Mouse (Mus musculus) cerebellum, adult 2 months (tissue): ENCODE data around the gene Tnfaip2.

ENCODE experiments used
- CTCF ChIP-seq: fragments of 200-500 bp; IDR thresholded peaks from 2 replicates; pipeline ENCODE4 v1.5.1; 2011; ENCODE audit warnings: low read depth, mild to moderate bottlenecking, control low read depth, low read length, moderate library complexity, borderline replicate concordance; ENCODE audit not compliant: insufficient read depth
- POLR2A ChIP-seq: fragments of 200-500 bp; IDR thresholded peaks from 2 replicates; pipeline ENCODE4 v1.6.1; 2011; ENCODE audit warnings: low read length, control low read depth, borderline replicate concordance; ENCODE audit not compliant: insufficient read depth

DNA sequence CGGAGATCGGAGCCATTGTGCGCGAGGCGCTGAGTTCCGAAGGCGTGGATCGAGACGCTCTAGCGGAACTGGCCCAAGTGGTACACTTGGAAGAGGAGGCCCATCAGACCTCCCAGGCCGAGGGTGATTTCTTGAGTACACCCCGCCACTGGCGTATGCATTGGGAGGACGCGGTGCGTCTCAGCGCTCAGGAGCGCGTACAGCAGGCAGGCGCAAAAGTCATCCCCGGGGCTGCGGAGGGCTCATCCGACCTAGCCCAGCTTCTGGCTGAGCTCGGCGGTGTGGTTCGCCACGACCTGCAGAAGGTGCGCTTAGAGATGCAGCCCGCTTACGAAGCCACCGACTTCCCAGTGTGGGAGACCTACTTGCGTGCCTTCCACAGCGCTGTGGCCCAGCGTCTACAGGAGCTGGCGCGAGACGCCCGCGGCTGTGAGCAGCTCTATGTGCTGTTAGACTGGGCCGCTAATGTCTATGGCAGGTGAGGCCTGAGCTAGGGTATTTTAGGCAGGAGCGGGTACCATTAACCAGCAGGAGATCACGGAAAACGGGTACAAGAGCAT lies 18.6 kb upstream of the Tnfaip2 start:
- no peak for TF ChIP-seq POLR2A
- no peak for TF ChIP-seq CTCF
